Mouse (Mus musculus): ENCODE results near the gene Rgl1.

DNA sequence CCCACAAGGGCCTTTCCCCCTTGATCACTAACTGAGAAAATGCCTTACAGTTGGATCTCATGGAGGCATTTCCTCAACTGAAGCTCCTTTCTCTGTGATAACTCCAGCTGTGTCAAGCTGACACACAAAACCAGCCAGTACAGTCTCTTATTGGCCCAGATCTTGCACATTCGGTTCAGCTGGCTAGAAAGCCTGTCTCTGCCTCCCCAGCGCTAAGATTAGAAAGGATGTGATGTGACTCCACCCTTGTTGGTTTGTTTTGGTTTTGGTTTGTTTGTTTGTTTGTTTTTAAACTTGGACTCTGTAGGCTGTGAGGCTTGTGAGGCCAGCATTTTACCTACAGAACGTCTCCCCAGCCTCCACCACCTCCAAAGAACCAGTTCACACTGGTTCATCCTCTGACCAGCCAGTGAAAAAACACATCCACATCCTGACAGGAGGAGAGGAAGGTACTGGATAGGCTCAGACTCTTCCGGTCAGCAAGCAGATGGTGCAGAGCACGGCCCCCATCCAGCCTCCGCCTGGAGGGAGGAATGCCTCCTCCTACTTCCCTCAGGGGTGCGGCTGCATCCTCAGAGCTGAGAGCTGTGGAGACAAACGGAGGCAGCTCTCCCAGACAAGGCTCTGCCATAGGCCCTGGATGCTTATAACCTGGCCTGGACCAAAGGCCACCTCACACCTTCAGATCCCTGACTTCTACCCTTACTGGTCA is 43.5 kb upstream of the Rgl1 start:
- TF ChIP-seq CTCF (IDR thresholded peaks at IDR 0.05; ENCODE audit: control insufficient read depth, insufficient read depth, insufficient read length) (no peak), USF1 (IDR thresholded peaks at IDR 0.05; ENCODE audit: low read depth) (no peak), MYOD1 (IDR thresholded peaks at IDR 0.05; ENCODE audit: control insufficient read depth, insufficient read length, low read depth) (no peak), FOSL1 (IDR thresholded peaks at IDR 0.05; ENCODE audit: insufficient read depth, low read length, poor library complexity, severe bottlenecking) (no peak), MAX (IDR thresholded peaks at IDR 0.05) (no peak)
